Mouse (Mus musculus) spleen, postnatal 14 days (tissue): ENCODE measurements around the gene Thap3.
"Not testable (repeated sequence)": the region's sequence is repeated elsewhere in the genome, so short reads cannot be mapped to it uniquely, and the experiment has no call there.

Experiments
- DNase-seq, 2 experiments: peaks; one replicate each; pipeline ENCODE4 v3.0.0; 2021 to 2022; ENCODE audit warnings: low spot score in 2 of 2

Gene Thap3

DNA sequence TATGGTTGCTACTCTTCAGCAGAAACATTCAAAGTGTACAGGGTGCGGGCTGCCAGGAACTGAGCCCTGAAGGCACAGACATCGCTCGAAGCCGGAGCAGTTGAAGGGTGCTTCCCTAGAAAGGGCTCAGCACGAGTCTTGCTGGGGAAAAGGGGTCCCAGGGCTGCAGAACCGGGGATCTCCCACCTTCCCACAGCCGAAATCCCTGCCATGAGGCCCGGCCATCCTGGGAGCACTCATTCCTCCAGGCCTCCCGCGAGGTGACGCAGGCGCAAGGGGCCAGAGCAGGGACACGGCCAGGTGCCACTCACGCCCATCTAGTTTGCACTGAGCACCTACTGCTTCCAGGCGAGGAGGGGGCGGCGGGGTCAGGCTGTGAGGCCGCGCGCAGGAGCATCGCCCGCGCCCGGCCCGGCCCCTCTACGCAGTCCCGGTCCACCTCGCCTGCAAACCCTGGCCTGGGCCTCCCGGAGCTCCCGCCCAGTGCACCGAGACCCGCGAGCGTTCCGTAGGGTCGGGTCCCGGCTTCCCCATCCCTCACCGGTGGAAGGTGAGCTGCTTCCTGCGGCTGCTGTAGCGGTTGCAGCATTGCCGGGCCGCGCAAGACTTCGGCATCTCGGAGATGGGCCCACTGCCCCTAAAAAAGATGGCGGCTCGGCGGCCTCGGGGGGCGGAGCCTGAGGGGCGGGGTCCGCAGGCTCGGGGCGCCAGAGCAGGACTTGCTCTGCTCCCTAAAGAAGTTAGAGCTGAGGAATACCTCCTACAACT is at the start of gene Thap3:
TSS of gene Thap3 (minus strand) at position 656 of the 768 bp plus-strand sequence.
- peak; percentile 57 to 73 for DNase-seq

GRCm38 (mm10) chr4:152038225-152038984 is 49.6 kb upstream of the Thap3 start, which contains the start of gene Tas1r1:
Gene Tas1r1, minus strand, starts transcription at chr4:152038568.
- DNase-seq = no peak

DNA sequence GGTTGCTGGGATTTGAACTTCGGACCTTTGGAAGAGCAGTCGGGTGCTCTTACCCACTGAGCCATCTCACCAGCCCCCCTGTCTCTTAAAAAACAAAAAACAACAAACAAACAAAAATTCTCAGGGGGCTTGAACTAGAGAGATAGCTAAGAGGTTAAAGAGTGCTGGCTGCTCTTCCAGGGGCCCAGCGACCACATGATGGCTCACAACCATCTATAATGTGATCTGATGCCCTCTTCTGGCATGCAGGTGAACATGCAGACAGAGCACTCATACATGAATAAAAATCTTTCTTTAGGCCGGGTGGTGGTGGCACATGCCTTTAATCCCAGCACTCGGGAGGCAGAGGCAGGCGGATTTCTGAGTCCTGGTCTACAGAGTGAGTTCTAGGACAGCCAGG is 47.7 kb upstream of the Thap3 start:
- not testable (repeated sequence) for DNase-seq

GRCm38 (mm10) chr4:152032922-152033321 is 44.1 kb upstream of the Thap3 start:
- DNase-seq = no peak

DNA sequence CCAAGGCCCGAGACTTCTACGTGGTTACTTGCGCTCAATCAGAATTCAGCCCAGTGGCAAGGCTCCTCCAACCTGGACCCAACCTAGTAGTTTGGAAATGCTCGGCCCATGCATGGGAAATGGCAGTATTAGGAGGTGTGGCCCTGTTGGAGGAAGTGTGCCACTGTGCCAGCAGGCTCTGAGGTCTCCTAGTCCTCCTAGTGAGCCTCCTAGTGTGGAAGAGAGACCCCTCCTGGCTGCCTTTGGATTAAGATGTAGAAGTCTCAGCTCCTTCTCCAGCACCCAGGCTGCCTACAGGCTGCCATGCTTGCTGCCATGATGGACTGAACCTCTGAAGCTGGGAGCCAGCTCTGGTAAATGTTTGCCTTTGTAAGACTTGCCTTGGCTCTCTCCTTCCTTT is 41.2 kb upstream of the Thap3 start:
- DNase-seq = no peak

- no peak for DNase-seq
These were observed 40.3 kb upstream of the Thap3 start for GRCm38 (mm10) chr4:152029087-152029486.

DNA sequence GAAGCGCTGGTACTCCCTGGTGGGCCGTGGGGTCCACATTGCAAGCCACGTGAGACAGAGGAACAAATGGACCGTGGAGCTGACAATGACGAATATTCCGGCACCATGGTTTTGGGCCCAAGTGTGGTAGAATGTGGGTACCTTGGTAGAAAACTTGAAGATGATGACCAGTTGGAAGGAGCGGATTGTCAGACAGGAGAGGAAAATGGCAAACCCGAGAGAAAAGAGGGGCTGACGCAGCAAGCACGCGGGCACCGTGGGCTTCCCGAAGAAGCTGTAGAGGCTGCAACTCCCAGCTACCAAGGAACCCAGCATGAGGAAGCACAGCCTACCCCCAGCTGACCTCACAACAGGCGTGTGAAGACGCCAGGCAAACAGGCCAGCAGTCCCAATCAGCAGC is 39.7 kb upstream of the Thap3 start:
- no peak for DNase-seq

- peak; percentile 86 to 92 for DNase-seq
These were observed 38.7 kb upstream of the Thap3 start, which contains the start of gene Zbtb48 for GRCm38 (mm10) chr4:152027524-152027923. Gene Zbtb48, minus strand, starts transcription at chr4:152027671.

DNA sequence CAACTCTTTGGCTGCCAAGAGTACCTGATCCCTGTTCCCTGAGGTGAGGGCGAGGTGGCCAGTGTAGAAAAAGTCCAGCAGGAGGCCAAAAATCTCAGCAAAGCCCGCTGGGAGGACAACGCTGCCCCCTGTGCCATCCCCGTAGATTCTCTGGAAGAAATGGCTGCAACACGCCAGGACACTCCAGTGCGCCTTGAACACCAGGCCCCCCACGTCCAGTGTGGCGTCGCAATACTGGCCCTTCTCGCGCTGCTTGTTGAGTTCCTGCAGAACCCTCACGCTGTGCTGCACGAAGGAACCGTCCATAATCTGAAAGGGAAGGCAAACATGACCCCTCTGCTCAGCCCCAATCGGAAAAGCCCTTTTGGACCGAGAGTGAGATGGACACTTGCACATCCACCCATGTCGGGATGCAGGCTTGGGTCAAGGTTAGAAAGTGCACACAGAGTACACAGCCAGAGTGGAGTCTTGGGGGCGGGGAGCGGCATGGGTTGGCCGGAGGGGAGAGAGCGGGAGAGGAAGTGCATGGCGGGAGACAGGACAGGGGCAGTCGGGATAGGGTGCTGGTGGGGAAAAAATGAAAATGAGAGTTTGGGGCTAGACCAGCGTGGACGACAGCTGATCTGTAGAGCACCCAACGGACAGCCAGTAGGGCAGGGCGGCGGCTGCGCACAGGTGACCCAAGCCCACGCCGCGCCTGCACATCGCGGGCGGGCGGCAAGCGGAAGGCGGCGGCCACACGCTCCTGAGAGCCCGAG is 38.1 kb upstream of the Thap3 start:
- no peak for DNase-seq

GRCm38 (mm10) chr4:152024525-152024924 is 35.7 kb upstream of the Thap3 start:
- no peak for DNase-seq

DNA sequence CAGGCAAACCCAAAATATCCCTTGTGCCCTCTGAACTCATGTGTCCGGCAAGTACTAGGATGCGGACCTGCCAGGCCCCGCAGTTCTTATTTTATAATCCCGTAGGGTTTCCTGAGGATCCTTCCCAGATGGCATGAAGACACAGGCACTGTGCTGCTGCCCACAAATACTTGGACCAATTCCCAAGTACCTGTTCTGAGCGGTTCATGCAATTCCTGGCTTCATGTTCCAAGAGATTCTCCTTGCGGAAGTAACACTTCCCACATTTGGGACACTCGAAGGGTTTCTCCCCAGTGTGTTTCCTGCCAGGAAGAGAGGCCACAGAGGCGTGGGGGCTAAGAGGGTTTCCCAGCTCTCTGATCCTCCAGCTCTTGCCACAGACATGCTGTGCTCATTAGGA is 33.7 kb upstream of the Thap3 start:
- DNase-seq = no peak

GRCm38 (mm10) chr4:152021568-152022097 is 32.8 kb upstream of the Thap3 start:
- DNase-seq = no peak

DNA sequence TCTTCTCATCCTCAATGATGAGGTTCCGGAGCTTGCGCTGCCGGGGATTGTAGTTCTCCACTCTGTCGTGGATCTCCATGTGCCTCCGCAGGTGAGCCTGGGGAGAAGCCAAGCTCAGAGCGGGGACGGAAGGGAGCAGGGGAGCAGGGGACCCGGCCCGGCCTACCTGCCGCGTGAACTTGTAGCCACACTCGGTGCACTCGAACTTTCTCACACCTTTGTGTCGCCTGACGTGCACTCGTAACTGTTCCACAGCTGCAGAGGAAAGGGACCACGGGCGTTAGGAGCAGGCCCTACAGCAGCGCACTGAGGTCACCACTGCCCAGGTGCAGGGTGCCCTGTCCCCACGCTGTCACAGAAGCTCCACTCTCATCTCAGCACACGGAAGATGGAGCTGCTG is 31.2 kb upstream of the Thap3 start:
- no peak for DNase-seq

GRCm38 (mm10) chr4:152019073-152019472 is 30.3 kb upstream of the Thap3 start:
- no peak for DNase-seq

DNA sequence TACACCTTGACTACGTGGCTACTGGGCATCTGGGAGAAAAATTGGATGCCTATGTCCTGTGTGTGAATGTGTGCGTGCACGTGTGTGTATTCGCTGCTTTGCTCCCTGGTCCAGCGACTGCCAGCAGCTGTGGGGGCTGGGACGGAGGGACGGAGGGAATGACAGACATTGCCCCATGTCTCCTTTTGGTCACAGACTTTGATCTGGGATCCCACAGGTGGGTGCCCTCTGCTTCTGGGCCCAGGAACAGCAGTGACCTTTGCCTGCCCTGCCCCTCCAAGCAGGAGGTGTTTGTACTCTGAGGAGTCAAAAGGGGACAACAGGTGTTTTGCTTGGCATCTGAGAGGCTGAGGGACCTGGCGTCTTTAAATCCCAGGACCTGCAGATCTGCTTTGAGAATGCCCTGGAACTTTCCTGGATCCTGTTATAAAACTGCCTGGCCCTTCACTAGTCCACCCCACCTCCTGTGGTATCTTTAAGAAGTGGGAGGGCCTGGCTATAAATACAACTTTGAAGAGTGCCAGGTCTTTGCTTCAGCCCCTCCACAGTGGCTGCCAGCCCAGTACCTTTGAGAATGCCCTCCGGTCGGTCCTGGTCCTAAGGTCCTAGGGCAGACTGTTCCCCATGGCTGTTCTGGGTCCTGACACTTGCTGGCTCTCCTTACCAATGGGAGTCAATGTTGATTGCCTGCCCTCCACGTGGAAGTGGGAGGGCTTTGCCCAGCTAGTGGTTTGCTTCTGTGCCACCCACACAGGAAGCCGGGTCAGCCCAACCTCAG is 24.4 kb upstream of the Thap3 start:
- no peak for DNase-seq

DNA sequence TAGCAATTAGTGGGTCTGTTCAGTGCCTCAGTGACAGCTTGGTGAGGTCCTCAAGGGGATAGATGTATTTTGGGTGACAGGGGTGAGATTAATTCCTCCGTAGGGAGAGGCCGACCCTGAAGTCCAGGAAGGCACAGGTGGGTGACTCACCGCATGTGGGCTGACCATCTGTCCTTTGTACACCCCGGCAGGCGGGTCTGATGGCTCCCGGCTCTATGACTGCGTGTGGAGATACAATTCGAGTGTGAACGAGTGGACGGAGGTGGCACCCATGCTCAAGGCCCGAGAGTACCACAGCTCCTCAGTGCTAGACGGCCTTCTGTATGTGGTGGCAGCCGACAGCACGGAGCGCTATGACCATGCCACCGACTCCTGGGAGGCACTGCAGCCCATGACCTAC is 23.3 kb upstream of the Thap3 start:
- no peak for DNase-seq

GRCm38 (mm10) chr4:152011171-152011760 is 22.5 kb upstream of the Thap3 start:
- no peak for DNase-seq

GRCm38 (mm10) chr4:152010707-152011134 is 21.9 kb upstream of the Thap3 start:
- no peak for DNase-seq

- DNase-seq = no peak
These were observed 21.4 kb upstream of the Thap3 start for GRCm38 (mm10) chr4:152010091-152010706.
